Mouse (Mus musculus) thymus, postnatal 25 days (tissue): ENCODE results near the gene Hspa5.
"Not testable (repeated sequence)": the region's sequence is repeated elsewhere in the genome, so short reads cannot be mapped to it uniquely, and the experiment has no call there.

Source experiments
- DNase-seq: peaks from one replicate; pipeline ENCODE4 v3.0.0; 2022

Hspa5 gene

DNA sequence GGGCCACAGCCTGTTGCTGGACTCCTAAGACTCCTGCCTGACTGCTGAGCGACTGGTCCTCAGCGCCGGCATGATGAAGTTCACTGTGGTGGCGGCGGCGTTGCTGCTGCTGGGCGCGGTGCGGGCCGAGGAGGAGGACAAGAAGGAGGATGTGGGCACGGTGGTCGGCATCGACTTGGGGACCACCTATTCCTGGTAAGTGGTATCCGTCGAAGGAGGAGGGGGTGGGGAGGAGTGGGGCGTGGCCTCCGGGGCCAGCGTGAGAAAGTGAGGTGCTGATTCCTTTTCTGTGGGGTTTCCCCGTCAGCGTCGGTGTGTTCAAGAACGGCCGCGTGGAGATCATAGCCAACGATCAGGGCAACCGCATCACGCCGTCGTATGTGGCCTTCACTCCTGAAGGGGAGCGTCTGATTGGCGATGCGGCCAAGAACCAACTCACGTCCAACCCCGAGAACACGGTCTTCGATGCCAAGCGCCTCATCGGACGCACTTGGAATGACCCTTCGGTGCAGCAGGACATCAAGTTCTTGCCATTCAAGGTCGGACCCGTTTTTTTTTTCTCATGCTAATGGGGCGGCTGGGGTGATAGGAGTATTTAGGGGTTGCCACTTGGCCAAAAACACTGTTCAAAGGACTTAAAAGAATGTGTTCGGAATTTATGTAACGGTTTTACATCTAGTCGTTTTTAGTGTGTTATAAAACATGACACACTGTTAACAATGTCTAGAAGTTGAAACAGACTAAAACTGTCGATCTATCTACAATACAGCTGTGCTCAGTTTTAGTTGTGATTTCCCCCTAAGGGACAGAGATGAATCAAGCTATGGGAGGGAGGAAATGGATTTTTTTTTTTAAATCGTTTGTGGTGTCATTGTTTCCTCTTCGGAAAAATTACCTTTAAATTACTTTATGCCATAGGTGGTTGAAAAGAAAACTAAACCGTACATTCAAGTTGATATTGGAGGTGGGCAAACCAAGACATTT is 774 bp downstream of the Hspa5 start:
- no peak for DNase-seq

DNA sequence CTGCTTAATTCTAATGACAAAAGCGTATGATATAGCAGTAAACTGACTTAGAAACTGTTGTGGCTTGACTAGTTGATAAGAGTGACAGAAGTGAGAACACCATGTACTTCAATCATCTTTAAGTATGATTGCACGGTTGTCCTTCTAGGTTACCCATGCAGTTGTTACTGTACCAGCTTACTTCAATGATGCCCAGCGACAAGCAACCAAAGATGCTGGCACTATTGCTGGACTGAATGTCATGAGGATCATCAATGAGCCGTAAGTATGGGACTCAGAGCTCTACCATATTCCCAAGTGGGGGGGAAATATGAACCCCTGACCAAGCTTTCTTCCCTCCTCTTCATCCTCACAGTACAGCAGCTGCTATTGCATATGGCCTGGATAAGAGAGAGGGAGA is 1.9 kb downstream of the Hspa5 start:
- DNase-seq = no peak

DNA sequence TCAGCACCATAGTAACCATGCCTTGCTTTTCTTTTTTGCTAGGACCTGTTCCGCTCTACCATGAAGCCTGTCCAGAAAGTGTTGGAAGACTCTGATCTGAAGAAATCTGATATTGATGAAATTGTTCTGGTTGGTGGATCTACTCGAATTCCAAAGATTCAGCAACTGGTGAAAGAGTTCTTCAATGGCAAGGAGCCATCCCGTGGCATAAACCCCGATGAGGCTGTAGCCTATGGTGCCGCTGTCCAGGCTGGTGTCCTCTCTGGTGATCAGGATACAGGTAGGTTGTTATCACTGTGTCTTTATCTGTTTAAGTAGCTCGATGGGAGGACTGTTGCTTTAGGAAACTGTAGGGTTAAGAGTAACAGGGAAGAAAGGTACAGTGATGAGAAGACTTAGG is 2.7 kb downstream of the Hspa5 start:
- no peak for DNase-seq

DNA sequence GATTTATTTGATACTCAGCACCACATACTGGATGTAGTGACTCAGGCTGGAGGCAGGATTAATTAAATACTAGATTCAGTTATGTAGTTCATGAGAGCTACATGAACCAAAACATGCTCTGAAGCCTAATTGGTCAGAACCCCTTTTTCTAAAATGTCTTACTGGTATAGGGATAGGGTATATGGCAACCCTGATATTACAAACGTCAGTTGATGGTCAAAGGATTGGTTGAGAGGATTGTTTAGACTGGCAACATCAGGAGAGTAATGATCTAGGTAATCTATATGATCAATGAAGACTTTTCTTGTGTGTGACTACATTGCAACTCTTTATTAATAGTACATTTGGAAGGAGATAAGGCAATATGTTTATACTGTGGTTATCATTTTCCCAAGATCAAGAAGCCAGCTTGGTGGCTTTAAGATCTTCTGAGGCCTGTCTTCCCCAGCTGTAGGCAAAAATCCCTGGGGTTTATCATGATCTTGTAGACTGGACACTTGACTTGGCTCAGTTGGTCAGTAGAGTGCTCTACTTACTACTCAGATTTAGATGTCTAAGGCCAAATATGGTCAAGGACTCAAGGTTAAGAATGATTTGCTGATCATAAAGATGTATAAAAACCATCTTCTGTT is 5.6 kb downstream of the Hspa5 start:
- no peak for DNase-seq

DNA sequence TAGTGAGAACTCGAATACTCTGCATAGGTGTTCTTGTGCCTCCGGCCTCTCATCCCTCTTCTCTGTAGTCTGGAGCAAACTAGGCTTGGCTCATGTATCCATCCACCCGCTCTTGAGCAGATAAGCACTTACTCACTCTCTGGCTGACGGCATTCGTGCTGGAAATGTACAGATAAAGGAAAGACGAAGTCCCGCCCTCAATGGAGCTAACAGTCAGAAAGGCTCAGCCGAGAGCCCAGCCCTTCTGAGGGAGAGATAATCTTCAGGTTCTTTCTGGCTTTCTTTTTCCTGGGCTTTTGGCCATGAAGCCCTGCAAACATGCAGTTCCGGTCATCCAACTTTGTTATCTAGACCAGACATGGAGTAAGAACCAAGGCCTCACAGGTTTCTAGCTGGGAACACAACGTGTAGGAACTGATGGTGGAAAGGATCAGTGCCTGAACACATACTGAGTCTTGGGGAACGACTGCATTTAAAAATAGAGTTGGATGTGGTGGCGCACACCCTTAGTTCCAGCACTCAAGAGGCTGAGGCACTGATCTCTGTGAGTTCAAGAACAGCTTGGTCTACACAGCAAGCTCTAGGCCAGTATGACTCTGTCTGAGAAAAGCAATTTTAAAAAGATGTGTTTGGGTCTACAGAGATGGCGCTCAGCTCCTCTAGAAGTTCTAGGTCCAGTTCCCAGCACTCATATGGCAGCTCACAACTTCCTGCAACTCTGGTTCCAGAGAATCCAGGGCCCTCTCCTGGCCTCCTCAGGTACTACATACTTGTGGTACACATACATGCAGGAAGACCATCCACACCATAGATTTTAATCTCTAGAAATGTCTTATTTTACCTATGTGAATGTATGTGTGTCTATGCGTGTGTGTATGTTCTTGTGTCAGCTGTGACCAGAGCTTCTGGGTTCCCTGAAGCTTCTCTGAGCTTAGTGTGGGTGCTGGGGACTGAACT is 11.6 kb downstream of the Hspa5 start:
- no peak for DNase-seq

DNA sequence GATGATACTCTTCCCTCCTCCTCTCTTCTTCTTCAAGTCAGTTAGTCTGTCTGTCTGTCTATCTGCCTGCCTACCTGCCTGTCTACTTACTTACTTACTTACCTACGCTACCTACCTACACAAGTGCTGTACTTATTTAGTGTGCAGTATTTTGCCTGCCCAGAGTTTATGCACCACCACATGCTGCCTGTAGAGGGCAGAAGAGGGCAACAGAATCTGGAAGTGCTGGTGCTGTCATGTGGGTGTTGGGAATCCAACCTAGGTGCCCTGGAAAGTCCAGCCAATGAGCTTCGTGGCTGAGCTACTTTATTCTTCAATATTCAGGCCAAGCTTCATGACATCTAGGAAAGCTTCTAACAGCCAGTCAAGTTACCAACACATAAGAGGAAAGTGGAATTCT is 12.3 kb downstream of the Hspa5 start:
- peak; percentile 69 for DNase-seq

DNA sequence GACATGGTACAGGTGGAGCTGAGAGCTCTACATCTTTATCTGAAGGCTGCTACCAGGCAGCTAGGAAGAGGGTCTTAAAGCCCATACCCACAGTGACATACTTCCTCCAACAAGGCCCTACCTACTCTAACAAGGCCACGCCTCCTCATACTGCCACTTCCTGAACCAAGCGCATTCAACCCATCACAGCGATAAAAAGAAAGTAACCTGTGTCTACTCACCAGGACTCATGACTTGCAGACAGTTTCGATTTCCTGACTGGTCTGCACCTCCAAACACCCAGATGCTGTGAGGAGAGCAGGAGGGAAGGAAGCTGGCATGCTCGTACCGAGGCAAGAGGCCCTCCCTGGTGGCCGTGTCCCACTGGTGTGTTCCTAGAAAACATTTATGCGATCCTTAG is 18.5 kb downstream of the Hspa5 start:
- peak; percentile 72 for DNase-seq

DNA sequence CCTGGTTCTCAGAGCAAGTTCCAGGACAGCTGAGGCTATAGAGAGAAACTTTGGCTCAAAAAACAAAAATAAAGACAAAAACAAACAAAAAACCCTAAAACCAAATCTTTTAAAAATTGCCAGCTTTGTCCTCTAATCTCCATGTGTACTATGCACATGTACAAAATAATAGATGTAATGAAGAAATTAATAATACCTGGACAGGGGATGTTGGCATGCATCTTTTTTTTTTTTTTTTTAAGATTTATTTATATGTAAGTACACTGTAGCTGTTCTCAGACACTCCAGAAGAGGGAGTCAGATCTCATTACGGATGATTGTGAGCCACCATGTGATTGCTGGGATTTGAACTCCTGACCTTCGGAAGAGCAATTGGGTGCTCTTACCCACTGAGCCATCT is 20.8 kb downstream of the Hspa5 start:
- not testable (repeated sequence) for DNase-seq

DNA sequence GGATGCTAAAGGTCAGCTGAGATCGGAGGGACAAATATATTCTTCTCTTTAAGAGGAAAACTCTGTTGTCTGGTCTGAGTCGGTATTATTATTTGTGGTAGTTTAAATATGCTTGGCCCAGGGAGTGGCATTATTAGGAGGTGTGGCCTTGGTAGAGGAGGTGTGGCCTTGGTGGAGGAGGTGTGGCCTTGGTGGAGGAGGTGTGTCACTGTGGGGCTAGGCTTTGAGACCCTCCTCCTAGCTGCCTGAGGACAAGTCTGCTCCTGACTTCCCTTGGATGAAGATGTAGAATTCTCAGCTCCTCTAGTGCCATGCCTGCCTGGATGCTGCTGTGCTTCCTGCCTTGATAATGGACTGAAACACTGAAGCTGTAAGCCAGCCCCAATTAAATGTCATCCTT is 22.7 kb downstream of the Hspa5 start:
- no peak for DNase-seq

DNA sequence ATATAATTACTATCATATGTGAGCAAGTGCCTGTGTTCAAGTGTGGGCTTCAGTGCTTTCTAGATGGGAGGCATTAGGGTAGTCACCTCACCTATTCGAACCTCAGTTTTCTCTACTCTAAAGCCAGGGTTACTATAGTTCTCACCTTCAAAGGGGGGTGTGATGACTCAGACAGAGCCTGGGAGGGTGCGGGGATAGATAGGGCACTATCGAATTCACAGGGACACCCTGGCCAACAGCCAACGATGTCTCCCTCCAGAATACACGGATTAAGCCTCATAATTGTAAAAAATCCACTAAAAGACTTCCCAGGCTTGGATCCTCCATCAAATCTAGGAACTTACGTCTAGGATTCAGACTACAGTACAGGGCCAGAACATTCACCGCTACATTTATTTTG is 23.7 kb downstream of the Hspa5 start:
- no peak for DNase-seq

DNA sequence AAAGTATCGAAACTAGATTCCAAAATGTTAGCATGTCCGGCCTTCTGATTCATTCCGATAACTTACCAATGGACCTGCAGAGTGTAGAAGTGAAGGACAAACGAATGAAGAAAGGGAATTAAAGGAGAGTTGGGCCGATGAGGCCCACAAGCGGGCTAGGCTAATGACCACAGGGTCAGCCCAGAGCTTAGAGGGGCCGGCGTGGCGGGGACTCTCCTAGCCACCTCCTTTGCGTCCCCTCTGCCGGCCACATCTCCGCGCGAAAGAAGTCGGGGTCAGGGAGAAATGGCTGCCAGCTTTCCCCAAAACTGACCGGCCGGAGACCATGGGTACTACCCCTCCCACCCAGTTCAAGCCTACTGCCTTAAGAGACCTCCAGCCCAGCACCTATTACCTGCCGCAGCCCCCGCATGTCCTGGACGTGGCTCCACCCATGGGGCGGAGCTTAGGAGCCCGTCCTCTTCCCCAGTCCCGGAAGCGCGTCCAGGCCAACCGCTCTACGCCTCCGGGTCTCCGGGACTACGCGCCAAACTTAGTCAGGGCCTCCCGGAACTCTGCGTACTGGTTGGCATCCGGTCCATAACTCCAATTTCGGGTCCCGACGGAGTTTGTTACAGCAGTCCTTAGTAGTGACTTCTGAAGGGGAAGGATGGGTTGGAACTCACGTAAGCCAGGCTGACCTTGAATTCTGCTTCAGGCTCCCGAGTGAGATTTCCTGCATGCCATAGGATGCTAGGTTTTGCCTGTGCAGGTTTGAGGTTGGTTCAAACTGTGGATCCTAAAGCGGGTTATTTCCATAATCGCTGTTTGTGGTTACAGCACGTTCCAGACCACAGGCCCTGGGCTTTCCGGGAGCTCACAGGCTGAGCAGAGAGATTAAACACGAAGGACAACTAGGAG is 27.8 kb downstream of the Hspa5 start, which contains the start of gene Rabepk:
TSS of gene Rabepk (minus strand) at position 556 of the 900 bp plus-strand sequence.
- peak; percentile 89 for DNase-seq

DNA sequence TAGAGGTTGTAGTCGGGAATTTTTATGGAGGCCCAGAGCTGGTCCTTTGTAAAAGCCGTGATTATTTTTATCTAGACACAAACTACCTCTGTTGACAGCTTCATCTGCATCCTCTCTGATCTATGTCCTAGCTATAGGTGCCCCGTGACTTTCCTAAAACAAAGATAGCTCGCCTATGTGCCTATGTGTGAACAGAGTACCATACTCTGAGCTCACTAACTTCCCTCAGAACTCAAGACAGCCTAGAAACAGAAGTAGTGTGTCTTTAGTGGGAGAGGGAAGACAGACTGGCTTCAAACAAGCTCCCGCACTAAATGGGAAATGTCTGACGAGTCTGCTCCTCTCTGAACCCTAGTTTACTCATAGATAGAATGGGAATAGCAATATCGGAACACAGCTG is 28.6 kb downstream of the Hspa5 start:
- no peak for DNase-seq

DNA sequence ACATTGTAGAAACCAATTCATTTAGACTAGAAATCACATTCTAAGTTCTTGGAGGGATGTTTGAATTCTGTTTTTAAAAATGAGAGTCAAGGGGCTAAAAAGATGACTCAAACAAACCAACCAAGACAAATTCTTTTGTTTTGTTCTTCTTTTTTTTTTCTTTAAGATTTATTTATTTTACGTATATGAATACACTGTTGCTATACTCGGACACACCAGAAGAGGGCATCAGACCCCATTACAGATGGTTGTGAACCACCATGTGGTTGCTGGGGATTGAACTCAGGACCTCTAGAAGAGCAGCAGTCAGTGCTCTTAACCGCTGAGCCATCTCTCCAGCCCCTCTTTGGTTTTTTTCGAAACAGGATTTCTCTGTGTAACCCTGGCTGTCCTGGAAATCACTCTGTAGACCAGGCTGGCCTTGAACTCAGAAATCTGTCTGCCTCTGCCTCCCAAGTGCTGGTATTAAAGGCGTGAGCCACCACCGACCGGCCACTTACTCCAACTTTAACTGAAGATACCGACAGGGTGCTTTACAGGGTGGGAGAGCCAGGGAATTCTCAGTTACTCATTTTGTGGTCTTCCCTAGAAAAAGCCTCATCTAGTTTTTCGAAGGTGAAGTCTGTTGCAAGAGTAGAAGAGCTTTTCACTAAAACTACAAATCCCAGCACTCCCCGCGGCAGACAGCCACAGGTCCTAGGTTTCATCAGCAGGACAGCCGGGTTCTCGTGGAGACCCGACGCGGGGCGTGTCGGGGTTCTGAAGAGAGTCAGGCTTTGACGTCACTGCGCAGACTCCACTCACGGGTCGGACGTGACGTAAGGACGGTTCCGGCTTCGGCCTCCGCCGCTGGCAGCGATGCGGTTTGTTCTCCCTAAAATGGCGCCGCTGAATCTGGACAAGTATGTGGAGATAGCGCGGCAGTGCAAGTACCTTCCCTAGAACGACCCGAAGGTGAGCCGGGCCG is 30.0 kb downstream of the Hspa5 start:
- peak; percentile 95 for DNase-seq

DNA sequence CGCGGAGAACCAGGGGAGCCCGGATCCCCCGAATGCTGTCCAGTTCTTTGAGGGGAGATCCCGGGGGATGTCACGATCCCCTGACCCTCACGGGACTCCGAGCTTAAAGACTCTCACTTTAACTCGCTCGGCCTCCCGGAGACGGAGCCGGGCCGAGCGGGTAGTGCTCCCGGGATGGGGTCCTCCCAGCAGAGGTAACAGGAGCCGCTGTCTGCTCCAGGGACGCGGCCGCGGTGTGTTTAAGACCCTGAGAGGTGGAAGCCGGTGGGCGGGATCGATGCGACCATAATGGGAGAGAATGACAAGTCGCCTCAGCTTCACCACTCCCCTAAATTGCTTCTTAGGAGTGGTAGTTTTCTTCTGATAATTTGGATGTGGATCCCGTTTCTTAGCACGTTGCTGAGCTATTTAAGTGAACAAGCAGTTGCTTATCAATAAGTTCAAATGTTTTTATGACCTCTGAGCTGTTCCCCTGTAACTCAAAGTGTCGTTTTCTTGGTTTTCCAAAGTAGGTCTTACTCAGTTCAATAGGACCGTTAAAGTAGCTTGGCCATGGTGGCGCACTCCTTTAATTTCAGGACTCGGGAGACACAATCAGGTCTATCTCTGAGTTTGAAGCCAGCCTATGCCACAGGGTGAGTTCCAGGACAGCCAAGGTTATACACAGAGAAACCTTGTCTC is 30.9 kb downstream of the Hspa5 start:
- not testable (repeated sequence) for DNase-seq

DNA sequence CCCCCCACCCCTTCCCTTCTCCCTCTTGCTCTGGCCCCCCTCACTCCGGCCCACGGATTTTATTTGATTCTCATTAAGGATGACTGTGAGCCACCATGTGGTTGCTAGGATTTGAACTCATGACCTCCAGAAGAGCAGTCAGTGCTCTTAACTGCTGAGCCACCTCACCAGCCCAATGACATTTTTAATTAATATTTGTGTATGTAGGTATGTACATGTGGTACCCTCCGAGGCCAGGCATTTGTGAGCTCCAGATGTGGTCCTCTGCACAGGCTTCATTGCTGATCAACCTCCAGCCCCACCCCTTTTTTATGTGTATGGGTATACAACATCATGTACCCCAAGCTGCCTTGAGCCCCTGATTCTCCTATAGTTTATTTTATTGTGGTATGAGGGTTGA is 32.0 kb downstream of the Hspa5 start:
- DNase-seq = no peak

DNA sequence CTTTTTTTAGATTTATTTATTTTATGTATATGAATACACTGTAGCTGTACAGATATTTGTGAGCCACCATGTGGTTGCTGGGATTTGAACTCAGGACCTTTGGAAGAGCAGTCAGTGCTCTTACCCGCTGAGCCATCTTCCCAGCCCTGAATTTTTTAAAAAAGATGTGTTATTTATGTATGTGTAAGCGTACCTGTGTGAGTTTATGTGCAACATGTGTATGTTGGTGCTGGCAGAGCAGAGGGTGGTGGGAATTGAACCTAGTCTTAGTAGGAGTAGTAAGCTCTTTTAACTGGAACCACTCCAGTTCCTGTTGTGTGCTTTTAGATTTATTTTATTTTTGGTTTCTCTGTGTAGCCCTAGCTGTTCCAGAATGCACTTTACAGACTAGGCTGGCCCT is 32.4 kb downstream of the Hspa5 start:
- DNase-seq = no peak

DNA sequence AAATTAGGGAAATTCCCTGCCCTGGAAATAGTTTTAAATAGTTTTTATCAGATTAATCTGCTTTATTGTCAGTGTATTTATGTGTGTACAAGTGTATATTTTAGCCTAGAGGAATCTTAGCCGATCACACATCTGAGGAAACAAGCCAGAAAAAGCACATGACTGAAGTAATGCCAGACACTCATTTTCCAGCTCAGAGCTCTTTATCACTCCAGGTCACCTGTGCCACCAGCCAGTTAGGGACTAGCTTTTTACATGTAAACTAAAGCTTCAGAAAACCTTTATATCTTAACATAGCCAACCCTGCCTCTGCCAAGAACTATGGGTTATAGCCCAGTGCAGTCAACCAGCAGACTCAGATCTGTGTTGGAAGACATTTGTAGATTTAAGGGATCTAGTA is 33.0 kb downstream of the Hspa5 start:
- DNase-seq = no peak

DNA sequence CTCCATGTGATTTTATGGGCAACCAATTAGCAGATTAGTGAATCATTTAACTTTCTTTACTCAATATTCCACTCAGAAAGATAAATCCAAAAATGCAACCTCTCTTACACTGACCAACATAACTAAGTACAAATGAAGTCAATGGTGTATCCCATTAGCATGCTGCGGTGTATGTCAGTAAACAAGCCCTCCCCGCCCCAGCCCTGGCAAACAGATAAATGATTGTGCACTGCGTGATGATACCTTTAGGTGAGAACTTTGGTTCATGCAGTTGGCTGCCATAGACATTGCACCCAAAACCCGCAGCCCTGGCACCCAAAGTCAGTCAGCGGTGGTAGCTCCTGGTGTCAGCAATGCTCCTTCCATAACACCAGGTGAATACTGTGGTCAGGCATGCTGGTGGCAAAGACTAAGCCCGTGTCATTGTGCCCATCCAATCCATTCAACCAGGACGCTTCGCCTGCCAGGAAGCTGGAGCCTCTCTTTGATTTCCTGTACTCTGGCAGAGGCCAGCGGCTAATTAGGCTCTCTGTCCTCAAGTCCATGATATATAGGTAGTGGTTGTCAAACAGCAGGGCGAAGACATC is 33.7 kb downstream of the Hspa5 start:
- DNase-seq = no peak

DNA sequence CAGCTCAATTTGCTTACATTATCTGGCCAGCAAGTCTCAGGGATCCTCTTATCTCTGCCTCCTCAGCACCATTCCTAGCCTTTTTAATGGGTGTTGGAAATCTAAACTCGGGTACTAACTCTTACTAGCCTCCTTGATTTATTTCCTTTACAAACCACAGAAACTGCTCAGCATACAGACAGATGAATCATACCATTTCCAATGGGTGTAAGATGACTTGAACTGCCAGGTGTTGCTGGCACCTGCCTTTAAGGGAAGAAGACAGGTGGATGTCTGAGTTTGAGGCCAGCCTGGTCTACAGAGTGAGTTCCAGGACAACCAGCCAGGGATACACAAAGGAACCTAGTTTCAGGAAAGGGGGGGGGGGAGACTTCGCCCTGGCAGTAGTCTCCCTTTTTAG is 36.3 kb downstream of the Hspa5 start:
- DNase-seq = no peak

DNA sequence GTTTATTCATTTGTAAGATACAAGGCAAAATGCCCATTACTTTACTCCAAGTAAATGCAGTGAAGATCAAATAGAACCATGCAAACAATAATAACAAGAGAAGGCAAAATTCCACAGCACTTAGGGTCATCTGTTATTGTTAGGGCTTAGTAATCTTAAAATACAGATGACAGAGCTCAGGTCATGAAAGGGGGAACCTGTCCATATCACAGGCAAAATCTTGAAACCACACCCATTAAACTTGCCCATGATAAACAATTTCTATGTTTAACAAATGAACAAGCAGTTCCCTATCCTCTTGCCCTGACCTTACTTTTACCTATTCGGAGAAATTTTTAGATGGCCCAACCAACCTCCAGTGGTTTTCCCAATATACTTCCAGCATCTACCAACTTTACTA is 37.8 kb downstream of the Hspa5 start:
- DNase-seq = no peak
